Mouse (Mus musculus) spleen, adult 10 weeks (tissue): ENCODE results near the gene Ralgapb. TPM values are rescaled to one million over a fixed set of nuclear protein-coding genes. Genes with fewer than 3 reads are reported as not detected.

Experiments
- polyA plus RNA-seq: library from polyadenylated mRNA; stranded (reverse); fragments of 350-450 nt; fragmentation: Illumina TruSeq; extraction: RNeasy Lipid Tissue Mini Kit (QIAGEN cat#74804); gene quantifications from one replicate; pipeline ENCODE4 v1.2.3, GENCODE M21; 2015; ENCODE audit warnings: low replicate concordance; ENCODE audit not compliant: insufficient read depth

Ralgapb gene
- polyA plus RNA-seq = 46.2 TPM

GRCm38 (mm10) chr2:158409595-158410021 is at the start of gene Ralgapb:
Gene Ralgapb (plus strand): TSS chr2:158409848.

GRCm38 (mm10) chr2:158375443-158376122 is 34.1 kb upstream of the Ralgapb start, which contains the start of gene Snhg11:
Gene Snhg11 (plus strand): TSS chr2:158375638.

GRCm38 (mm10) chr2:158501836-158502812 is 92.5 kb downstream of the Ralgapb start, which contains the start of gene Adig:
Gene Adig (plus strand): TSS chr2:158502612.

GRCm38 (mm10) chr2:158512528-158512927 is 102.9 kb downstream of the Ralgapb start, which contains the start of gene Arhgap40:
Gene Arhgap40 (plus strand): TSS chr2:158512796.

Other genes starting within 250 kb of the Ralgapb start
- 0.33 TPM for gene D630003M21Rik, start 180.6 kb upstream of the Ralgapb start, polyA plus RNA-seq
- not detected for gene Bpi, start 151.8 kb upstream of the Ralgapb start, polyA plus RNA-seq
- 3.3 TPM for gene Lbp, start 103.4 kb upstream of the Ralgapb start, polyA plus RNA-seq
- 0.52 TPM for gene Snhg11, start 34.2 kb upstream of the Ralgapb start, polyA plus RNA-seq
- not detected for gene Adig, start 92.8 kb downstream of the Ralgapb start, polyA plus RNA-seq
- gene Arhgap40, start 102.9 kb downstream of the Ralgapb start, polyA plus RNA-seq = not detected
- not detected for gene Slc32a1, start 200.9 kb downstream of the Ralgapb start, polyA plus RNA-seq
- gene Actr5, start 215.0 kb downstream of the Ralgapb start, polyA plus RNA-seq = 9.8 TPM